Mouse (Mus musculus): ENCODE data around the gene Cd209e.
A peak's percentile ranks its signal among the peaks of the same experiment; 100 is the strongest.
"Not testable (repeated sequence)": the region's sequence is repeated elsewhere in the genome, so short reads cannot be mapped to it uniquely, and the experiment has no call there.

Cd209e gene

GRCm38 (mm10) chr8:3854209-3854608 lies at the start of gene Cd209e:
Gene Cd209e, minus strand, starts transcription at chr8:3854309.
- DNase-seq = no peak

- no peak for DNase-seq
Observed at GRCm38 (mm10) chr8:3878455-3878854, 24.3 kb upstream of the Cd209e start, which contains the start of gene Cd209d. Gene Cd209d, minus strand, starts transcription at chr8:3878555.

GRCm38 (mm10) chr8:3876121-3876520 lies 22.0 kb upstream of the Cd209e start:
- no peak for DNase-seq

GRCm38 (mm10) chr8:3862736-3863135 lies 8.6 kb upstream of the Cd209e start:
- not testable (repeated sequence) for DNase-seq

GRCm38 (mm10) chr8:3803091-3803490 lies 51.0 kb downstream of the Cd209e start:
- peak; percentile 38 for DNase-seq
